8 mouse cellular contexts compared by ENCODE assay signal in the genomic region with DNA sequence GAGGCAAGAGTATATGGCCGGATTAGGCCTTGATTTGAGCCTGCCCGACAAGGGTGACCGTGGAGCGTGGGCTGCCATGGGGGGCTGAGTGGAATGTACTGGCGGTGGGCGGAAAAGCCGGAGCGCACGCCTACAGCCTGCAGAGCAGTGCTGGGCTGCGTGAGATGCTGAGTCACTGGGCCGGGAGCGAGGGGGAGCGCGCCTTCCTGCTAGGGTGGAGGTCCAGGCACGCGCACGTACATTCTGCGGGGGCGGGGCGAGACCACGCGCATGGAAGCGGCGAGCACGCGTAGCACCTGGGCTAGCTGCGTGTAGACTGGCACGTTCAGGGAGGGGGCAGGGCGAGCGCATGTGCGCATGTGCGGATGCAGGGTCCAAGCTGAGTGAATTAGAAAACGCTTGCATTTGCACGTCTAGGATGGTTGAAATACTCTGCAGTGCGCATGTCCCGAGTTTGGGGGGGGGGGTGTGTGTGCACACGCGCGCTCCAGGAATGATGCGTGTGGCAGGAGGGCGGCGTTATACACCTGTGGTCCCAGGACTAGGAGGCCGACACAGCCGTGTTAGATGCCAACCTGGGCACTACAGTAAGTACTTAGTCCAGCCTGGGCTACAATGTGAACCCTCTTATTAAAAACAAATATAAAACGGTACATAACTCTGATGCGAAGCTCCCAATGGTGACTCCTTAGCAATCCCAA. TPM values are rescaled to one million over a fixed set of nuclear protein-coding genes. Genes with fewer than 3 reads are reported as not detected.
DNase-seq lines count a peak whose midpoint lies in the region; ATAC-seq and TF ChIP-seq lines count a peak whose summit lies in the region.

No protein-coding gene starts in this region.

- H3K9me3 ChIP-seq in ES-E14 (ENCODE audit: control insufficient read depth, insufficient read depth, low read depth, low read length) = no peaks in the 10 kb centered on the region
- H3K9me3 ChIP-seq in forebrain, embryonic 15.5 days = no peaks in the 10 kb centered on the region

- H3K4me2 ChIP-seq in forebrain, embryonic 15.5 days (replicated peaks) = peak overlapping the region; percentile 67

- peak overlapping the region; percentile 67 to 78 for H3K4me3 ChIP-seq in ES-E14 (ENCODE audit: insufficient read depth in 1 of 2, low read depth in 1 of 2, low read length in 2 of 2, poor library complexity in 1 of 2, severe bottlenecking in 1 of 2)
- H3K4me3 ChIP-seq in forebrain, embryonic 15.5 days = peak overlapping the region; percentile 54
- H3K4me3 ChIP-seq in lung, adult 2 months (replicated peaks; ENCODE audit: extremely low read depth, low read depth, low read length) = peak overlapping the region; percentile 79

- under 1% methylated on average over 46 of the region's 46 CpGs for WGBS in forebrain, embryonic 15.5 days
- under 1% methylated on average over 46 of the region's 46 CpGs for WGBS in lung, adult 2 months

- peaks cover 2% of the 10 kb centered on the region in 2 experiments; a peak in 2 of 4 replicates for H3K4me1 ChIP-seq in ES-E14 (ENCODE audit: control insufficient read depth in 2 of 2, insufficient read depth in 2 of 2, low read length in 2 of 2, poor library complexity in 1 of 2)
- peaks cover 23% of the 10 kb centered on the region for H3K4me1 ChIP-seq in forebrain, embryonic 15.5 days
- H3K4me1 ChIP-seq in lung, adult 2 months (ENCODE audit: control insufficient read depth, insufficient read depth, low read length) = peaks cover 6% of the 10 kb centered on the region

- in situ Hi-C loops in ES-E14 (cut with MboI; ENCODE audit: low sequenced_read_pairs in 2 of 2, unreplicated experiment in 2 of 2) = no loop called here

- H3K9ac ChIP-seq in ES-E14 (ENCODE audit: insufficient read depth, low read depth, low read length, poor library complexity, severe bottlenecking) = peak overlapping the region; percentile 88
- H3K9ac ChIP-seq in forebrain, embryonic 15.5 days (replicated peaks) = peak overlapping the region; percentile 59

- no peak for TF ChIP-seq CTCF in lung, adult 2 months (IDR thresholded peaks at IDR 0.05; ENCODE audit: insufficient read depth, low read length)

- DNase-seq in ES-E14 (ENCODE audit: low read depth, low spot score) = peak; percentile 98
- DNase-seq in cerebellum, adult 11-12 months = peak; percentile 100
- peak; percentile 96 for DNase-seq in heart, postnatal 25 days (ENCODE audit: low spot score)
- DNase-seq in layer of hippocampus, adult 18-20 months (ENCODE audit: low spot score in 2 of 2) = peak; percentile 100
- peak; percentile 98 for DNase-seq in lung, adult 2 months
- peak; percentile 99 for DNase-seq in thymus, adult 18-20 months

- ATAC-seq in forebrain, embryonic 15.5 days (replicated peaks) = peak; percentile 97
- ATAC-seq in neutrophil, adult 5-6 weeks (ENCODE audit: extremely low read depth, insufficient number of reproducible peaks, low FRiP score, poor library complexity, severe bottlenecking) = peak; percentile 84

- peak overlapping the region; percentile 93 for H3K27ac ChIP-seq in ES-E14 (ENCODE audit: insufficient read depth, low read depth, low read length, poor library complexity, severe bottlenecking)
- peak overlapping the region; percentile 92 for H3K27ac ChIP-seq in forebrain, embryonic 15.5 days (replicated peaks)

- no peaks in the 10 kb centered on the region for H3K27me3 ChIP-seq in forebrain, embryonic 15.5 days

- H3K36me3 ChIP-seq in ES-E14 (ENCODE audit: control insufficient read depth, insufficient read depth, low read length, poor library complexity, severe bottlenecking) = peaks cover 14% of the 10 kb centered on the region
- peaks cover 25% of the 10 kb centered on the region for H3K36me3 ChIP-seq in forebrain, embryonic 15.5 days

- peak; percentile 78; the same call in 1 of the 2 replicates for TF ChIP-seq POLR2A in lung, adult 2 months (IDR thresholded peaks at IDR 0.05; ENCODE audit: borderline replicate concordance, extremely low read depth, low read depth, low read length)

- intact Hi-C loops in heart, postnatal 25 days (cut with DNase I) = loop anchor here (5.0 kb wide), 1 partner anchor 78 kb away; the partner anchor contains the start of gene 4931406P16Rik

TF ChIP-seq in ES-E14, 5 proteins besides CTCF, POLR2A, EP300 and RAD21:
- no peak for TF ChIP-seq ZC3H11A (IDR thresholded peaks at IDR 0.05; ENCODE audit: borderline replicate concordance, low read depth, low read length)
- peak; percentile 97 for TF ChIP-seq MAFK (IDR thresholded peaks at IDR 0.05; ENCODE audit: insufficient read depth, low read depth, low read length)
- peak; percentile 54; the same call in 1 of the 2 replicates for TF ChIP-seq HCFC1 (IDR thresholded peaks at IDR 0.05; ENCODE audit: borderline replicate concordance, insufficient read depth, low read length)
- no peak for TF ChIP-seq ZNF384 (IDR thresholded peaks at IDR 0.05; ENCODE audit: low read depth, low read length)
- TF ChIP-seq CHD2 (IDR thresholded peaks at IDR 0.05; ENCODE audit: low read depth, low read length) = no peak
TF ChIP-seq in ES-E14: peak in this region for 2.

RNA-seq across cellular contexts. Expression of gene Gpi1, which starts 3.9 kb away (rescaled TPM):
- 227 and 285 TPM in 2 replicates for total RNA-seq in ES-E14 (2012; rRNA removed)
- polyA plus RNA-seq in forebrain, embryonic 15.5 days (2015; fragmentation: Nextera tagmentation; extraction: Ambion mirVana) = 173 and 180 TPM in 2 replicates
- 100 to 1,000 TPM; 547 to 566 TPM for total RNA-seq in heart, postnatal 25 days (2021)
- 100 to 1,000 TPM; 785 to 815 TPM for total RNA-seq in layer of hippocampus, adult 18-20 months (2021)
- polyA plus RNA-seq in lung, adult 2 months (2012; rRNA removed) = 164 and 199 TPM in 2 replicates
- 399 and 408 TPM in 2 replicates for total RNA-seq in neutrophil, adult 5-6 weeks (2017)

RNA-seq across cellular contexts. Expression of gene Gm6096, which starts 16.8 kb away (rescaled TPM):
- total RNA-seq in ES-E14 (2012; rRNA removed) = not detected in 2 replicates
- polyA plus RNA-seq in forebrain, embryonic 15.5 days (2015; fragmentation: Nextera tagmentation; extraction: Ambion mirVana) = not detected in 2 replicates
- not detected for total RNA-seq in heart, postnatal 25 days (2021)
- total RNA-seq in layer of hippocampus, adult 18-20 months (2021) = not detected
- not detected in 2 replicates for polyA plus RNA-seq in lung, adult 2 months (2012; rRNA removed)
- total RNA-seq in neutrophil, adult 5-6 weeks (2017) = not detected in 2 replicates

RNA-seq across cellular contexts. Expression of gene Pdcd2l, which starts 37.6 kb away (rescaled TPM):
- total RNA-seq in ES-E14 (2012; rRNA removed) = 57.7 and 69.2 TPM in 2 replicates
- polyA plus RNA-seq in forebrain, embryonic 15.5 days (2015; fragmentation: Nextera tagmentation; extraction: Ambion mirVana) = 78.1 and 80.6 TPM in 2 replicates
- 10 to 100 TPM; 17.0 to 19.7 TPM for total RNA-seq in heart, postnatal 25 days (2021)
- 10 to 100 TPM; 22.4 to 24.5 TPM for total RNA-seq in layer of hippocampus, adult 18-20 months (2021)
- 19.1 and 23.7 TPM in 2 replicates for polyA plus RNA-seq in lung, adult 2 months (2012; rRNA removed)
- total RNA-seq in neutrophil, adult 5-6 weeks (2017) = 35.7 and 36.0 TPM in 2 replicates

Comparison
In these comparisons a context has a peak if more than half of its experiments do, and no peak if none do; other contexts are left out.
1. Peak in every context shown above with its lines: DNase-seq, ATAC-seq, H3K4me3 ChIP-seq and H3K27ac ChIP-seq.